Mouse (Mus musculus) myocyte (in vitro differentiated cells): ENCODE data around the gene Acvr2b.

Experiments
- CEBPB ChIP-seq: IDR thresholded peaks from 2 replicates; pipeline ENCODE4 v1.6.1; 2011; ENCODE audit warnings: mild to moderate bottlenecking, moderate library complexity; ENCODE audit not compliant: poor library complexity, insufficient read depth, severe bottlenecking
- E2F4 ChIP-seq: IDR thresholded peaks from one replicate; pipeline ENCODE4 v1.6.1; 2011; ENCODE audit warnings: mild to moderate bottlenecking, control low read depth, moderate library complexity; ENCODE audit not compliant: insufficient read depth
- MAX ChIP-seq: IDR thresholded peaks from one replicate; pipeline ENCODE4 v1.6.1; 2011; ENCODE audit warnings: low read depth, mild to moderate bottlenecking, control low read depth
- POLR2A ChIP-seq: IDR thresholded peaks from one replicate; pipeline ENCODE4 v1.6.1; 2011; ENCODE audit warnings: low read depth, mild to moderate bottlenecking, control low read depth, moderate library complexity; ENCODE audit not compliant: insufficient read length
- POLR2AphosphoS2 ChIP-seq: IDR thresholded peaks from one replicate; pipeline ENCODE4 v1.6.1; 2011; ENCODE audit warnings: low read depth, control low read depth; ENCODE audit not compliant: insufficient read length

DNA sequence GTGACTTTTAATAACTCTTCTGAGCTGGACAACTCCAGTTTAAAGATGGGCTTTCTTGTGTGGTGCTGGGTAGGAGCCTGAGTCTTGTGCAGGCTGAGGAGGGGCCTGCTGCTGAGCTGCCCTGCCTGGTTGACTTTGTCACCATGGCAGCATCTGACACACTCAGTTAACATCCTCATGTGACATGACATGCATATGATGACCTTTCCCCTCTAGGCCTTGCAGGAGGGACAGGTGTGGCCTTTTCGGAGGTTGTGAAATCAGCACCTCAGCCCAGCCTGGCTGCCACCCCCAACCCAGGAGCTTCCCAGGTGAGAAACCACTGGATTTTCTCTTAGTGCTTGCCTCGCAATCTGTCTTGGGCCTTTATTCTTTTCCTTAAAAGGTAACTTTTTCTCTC lies 11.7 kb upstream of the Acvr2b start:
- TF ChIP-seq POLR2A, result no peak
- no peak for TF ChIP-seq MAX
- TF ChIP-seq CEBPB, result no peak
- no peak for TF ChIP-seq POLR2AphosphoS2
- no peak for TF ChIP-seq E2F4
